ENCODE assay signal across 8 mouse cellular contexts in the genomic region with DNA sequence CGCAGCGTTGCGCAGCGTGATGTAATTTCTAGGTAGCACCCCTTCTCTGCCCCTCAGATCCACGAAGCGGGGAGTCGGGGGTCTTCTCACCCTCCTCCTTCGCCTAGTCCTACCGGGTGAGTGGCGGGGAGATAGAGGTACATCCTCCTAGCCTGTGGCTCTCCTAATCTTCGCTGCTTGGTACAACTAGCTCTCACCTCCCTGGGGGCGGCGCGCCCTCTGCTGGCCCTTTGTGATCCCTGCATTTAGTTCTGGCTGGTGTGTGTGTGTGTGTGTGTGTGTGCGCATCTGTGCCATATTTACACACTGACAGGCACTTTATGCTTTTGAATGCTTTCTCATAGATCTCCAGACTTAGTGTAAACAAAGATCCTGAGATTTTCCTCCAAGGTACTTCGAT. TPM values are rescaled to one million over a fixed set of nuclear protein-coding genes. Genes with fewer than 3 reads are reported as not detected.
DNase-seq lines count a peak whose midpoint lies in the region; ATAC-seq and TF ChIP-seq lines count a peak whose summit lies in the region.

No protein-coding gene starts in this region.

- H3K27ac ChIP-seq in hindbrain, embryonic 14.5 days: peak overlapping the region; percentile 87; the same call in 1 of the 2 replicates

- POLR2A ChIA-PET in Patski (lab: Charles Lee): no interaction called here

- H3K36me3 ChIP-seq in hindbrain, embryonic 14.5 days (replicated peaks; ENCODE audit: control insufficient read depth, insufficient read depth): no peaks in the 10 kb centered on the region

- H3K4me2 ChIP-seq in hindbrain, embryonic 14.5 days (replicated peaks): peak overlapping the region; percentile 93

- DNase-seq in Patski (ENCODE audit: low read depth, low spot score): no peak
- peak; percentile 93 to 96 for DNase-seq in cerebellum, postnatal 14 days
- DNase-seq in frontal cortex, postnatal 36 days (ENCODE audit: low spot score in 2 of 2): peak; percentile 86 to 88
- DNase-seq in hindbrain, embryonic 14.5 days (ENCODE audit: low spot score): peak; percentile 91
- peak; percentile 71 for DNase-seq in left cerebral cortex, adult 11 months (ENCODE audit: low spot score)
- DNase-seq in right cerebral cortex, adult 18-20 months: peak; percentile 86
- DNase-seq in urinary bladder, adult 2 months (ENCODE audit: low spot score): peak; percentile 69

- H3K4me3 ChIP-seq in hindbrain, embryonic 14.5 days (replicated peaks; ENCODE audit: low read length): peak overlapping the region; percentile 71

- H3K27me3 ChIP-seq in Patski: no peaks in the 10 kb centered on the region
- no peaks in the 10 kb centered on the region; the same call in 1 of the 2 replicates for H3K27me3 ChIP-seq in hindbrain, embryonic 14.5 days (ENCODE audit: control insufficient read depth, insufficient read depth, low read length)

- WGBS in hindbrain, embryonic 14.5 days: 1% methylated on average over 16 of the region's 16 CpGs

- TF ChIP-seq CTCF in Patski (IDR thresholded peaks at IDR 0.05): peak; percentile 92

- in situ Hi-C loops in Patski (cut with MboI; ENCODE audit: low pct_unique_long_range_greater_than_20kb): loop anchor here (5.0 kb wide), 3 partner anchors 56 to 201 kb away; no protein-coding TSS in a partner anchor

- peak overlapping the region; percentile 77; the same call in 1 of the 2 replicates for H3K9ac ChIP-seq in hindbrain, embryonic 14.5 days

- 0 out of 2 replicates have a peak, but pooled peaks cover 3% of the 10 kb centered on the region for H3K9me3 ChIP-seq in hindbrain, embryonic 14.5 days (ENCODE audit: control insufficient read depth, low read length)

- H3K4me1 ChIP-seq in hindbrain, embryonic 14.5 days (replicated peaks; ENCODE audit: control insufficient read depth, insufficient read depth, low read length): peaks cover 18% of the 10 kb centered on the region

- CTCF ChIA-PET in Patski (lab: Charles Lee): interaction anchor here (1.0 to 1.3 kb wide), 7 partner anchors 105 to 200 kb away, joined by 3 to 9 read pairs (median 3); no protein-coding TSS in a partner anchor

- ATAC-seq in Patski: no peak
- ATAC-seq in hindbrain, embryonic 14.5 days (ENCODE audit: low FRiP score): peak; percentile 66
- peak; percentile 78 for ATAC-seq in megakaryocyte, adult 5-6 weeks (ENCODE audit: poor library complexity, severe bottlenecking)

RNA-seq across cellular contexts. Expression of gene Nog, which starts 1.3 kb away (rescaled TPM):
- polyA plus RNA-seq in Patski (2021): 6.5 TPM
- 4.0 and 6.1 TPM in 2 replicates for polyA plus RNA-seq in hindbrain, embryonic 14.5 days (2014; fragmentation: Nextera tagmentation; extraction: Ambion mirVana)
- total RNA-seq in megakaryocyte, adult 5-6 weeks (2015): not detected in 2 replicates
- total RNA-seq in megakaryocyte, adult 5-6 weeks (2017): not detected in 2 replicates
- polyA plus RNA-seq in urinary bladder, adult 2 months (2012; rRNA removed): 1.2 and 1.7 TPM in 2 replicates
